In the genomic region with DNA sequence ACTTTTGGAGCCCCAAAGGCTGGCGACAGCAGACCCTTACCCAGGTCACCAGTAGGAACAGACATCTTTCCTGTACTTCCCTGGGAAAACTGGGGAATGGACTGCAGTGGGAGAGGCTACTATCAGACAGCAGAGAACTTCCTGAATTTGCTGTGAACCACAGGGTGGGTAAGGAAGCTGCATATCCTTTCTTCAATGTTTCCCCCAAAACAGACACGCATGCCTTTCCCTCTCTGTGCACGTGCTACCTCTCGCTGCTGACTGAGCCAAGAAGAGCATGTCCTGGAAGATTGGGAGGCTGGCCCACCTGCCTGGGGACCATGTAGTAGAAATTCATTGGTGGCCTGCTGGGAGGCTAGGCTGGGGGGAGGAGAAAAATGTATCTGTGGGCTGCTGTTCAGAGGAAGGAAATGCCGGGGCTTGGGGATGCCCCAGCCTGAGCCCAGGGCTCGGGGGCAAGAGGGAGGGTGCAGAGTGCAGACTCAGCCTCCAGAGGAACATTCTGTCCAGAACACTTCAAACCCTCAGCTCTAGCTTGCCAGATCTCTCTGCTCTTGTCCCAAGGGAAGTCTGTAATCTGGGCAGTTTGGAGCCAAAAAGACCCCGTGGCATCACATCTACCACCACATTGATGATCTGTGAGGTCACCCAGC, we compare ENCODE assay signal across 9 mouse cellular contexts.
DNase-seq lines count a peak whose midpoint lies in the region; ATAC-seq and TF ChIP-seq lines count a peak whose summit lies in the region.
"Had no signal": no experiment of that assay in that cellular context is flagged by ENCODE, and none has a peak within 500 bp of the region (broad histone marks: within the 10 kb centered on the region; RNA-seq: fewer than 3 reads in every experiment).

No protein-coding gene starts in this region.

- H3K36me3 ChIP-seq in testis, adult 2 months (ENCODE audit: control insufficient read depth, insufficient read depth, low read length) = no peaks in the 10 kb centered on the region
- H3K36me3 ChIP-seq in heart, embryonic 16.5 days (ENCODE audit: control insufficient read depth, insufficient read depth) = 0 out of 2 replicates have a peak, but pooled peaks cover 4% of the 10 kb centered on the region
- peaks cover 15% of the 10 kb centered on the region for H3K36me3 ChIP-seq in limb, embryonic 13.5 days
- H3K36me3 ChIP-seq in forebrain, embryonic 14.5 days (ENCODE audit: control insufficient read depth, insufficient read depth, low read length) = no peaks in the 10 kb centered on the region

- no peak for DNase-seq in testis, postnatal 10 days (ENCODE audit: low spot score)
- DNase-seq in thymus, postnatal 36 days = peak; percentile 22 to 29
- DNase-seq in left cerebral cortex, adult 8-10 months (ENCODE audit: low spot score in 2 of 2) = no peak
- DNase-seq in forebrain, embryonic 14.5 days (ENCODE audit: low spot score) = no peak
- DNase-seq in urinary bladder, adult 2 months (ENCODE audit: low spot score) = no peak

- no peak overlapping the region for H3K4me3 ChIP-seq in testis, adult 2 months (ENCODE audit: control insufficient read depth, low read depth, low read length)
- H3K4me3 ChIP-seq in heart, embryonic 16.5 days (ENCODE audit: low read length) = no peak overlapping the region
- no peak overlapping the region for H3K4me3 ChIP-seq in limb, embryonic 13.5 days
- no peak overlapping the region for H3K4me3 ChIP-seq in forebrain, embryonic 14.5 days (ENCODE audit: low read depth, low read length)

- peaks cover 5% of the 10 kb centered on the region for H3K4me1 ChIP-seq in testis, adult 2 months (ENCODE audit: control insufficient read depth, insufficient read depth, low read length)
- H3K4me1 ChIP-seq in heart, embryonic 16.5 days (ENCODE audit: control insufficient read depth, insufficient read depth, low read length) = peaks cover 75% of the 10 kb centered on the region
- peaks cover 41% of the 10 kb centered on the region for H3K4me1 ChIP-seq in limb, embryonic 13.5 days
- no peaks in the 10 kb centered on the region for H3K4me1 ChIP-seq in forebrain, embryonic 14.5 days (ENCODE audit: control insufficient read depth, insufficient read depth, low read length)

- H3K27me3 ChIP-seq in testis, adult 2 months (ENCODE audit: control insufficient read depth, insufficient read depth, low read length) = no peaks in the 10 kb centered on the region
- H3K27me3 ChIP-seq in heart, embryonic 16.5 days (ENCODE audit: control insufficient read depth, insufficient read depth, low read length) = no peaks in the 10 kb centered on the region
- no peaks in the 10 kb centered on the region for H3K27me3 ChIP-seq in limb, embryonic 13.5 days
- no peaks in the 10 kb centered on the region for H3K27me3 ChIP-seq in forebrain, embryonic 14.5 days (replicated peaks; ENCODE audit: control insufficient read depth, insufficient read depth, low read length)

- TF ChIP-seq CTCF in testis, adult 2 months (IDR thresholded peaks at IDR 0.05; ENCODE audit: control insufficient read depth, insufficient read depth, insufficient replicate concordance, low read depth, low read length) = no peak

- peak overlapping the region; percentile 40 for H3K4me2 ChIP-seq in heart, embryonic 16.5 days (ENCODE audit: low read depth, low read length)
- H3K4me2 ChIP-seq in limb, embryonic 13.5 days (replicated peaks) = no peak overlapping the region
- H3K4me2 ChIP-seq in forebrain, embryonic 14.5 days (ENCODE audit: low read length) = no peak overlapping the region

- H3K9ac ChIP-seq in heart, embryonic 16.5 days (ENCODE audit: low read length) = peak overlapping the region; percentile 64
- H3K9ac ChIP-seq in limb, embryonic 13.5 days = no peak overlapping the region
- no peak overlapping the region for H3K9ac ChIP-seq in forebrain, embryonic 14.5 days (ENCODE audit: low read length)

- no peak for TF ChIP-seq POLR2A in testis, adult 2 months (IDR thresholded peaks at IDR 0.05; ENCODE audit: control insufficient read depth, low read depth, low read length)

- ATAC-seq in heart, embryonic 16.5 days (replicated peaks; ENCODE audit: extremely low read depth, insufficient read depth, low FRiP score) = peak; percentile 44
- no peak for ATAC-seq in limb, embryonic 13.5 days (ENCODE audit: low FRiP score, low read depth)
- no peak for ATAC-seq in forebrain, embryonic 14.5 days
- ATAC-seq: midbrain, embryonic 16.5 days had no signal

- H3K27ac ChIP-seq in testis, adult 2 months (ENCODE audit: control insufficient read depth, insufficient read depth, low read depth, low read length) = peak overlapping the region; percentile 83
- peak overlapping the region; percentile 100 for H3K27ac ChIP-seq in heart, embryonic 16.5 days (ENCODE audit: low read length)
- H3K27ac ChIP-seq in limb, embryonic 13.5 days = peak overlapping the region; percentile 39; the same call in 1 of the 2 replicates
- no peak overlapping the region for H3K27ac ChIP-seq in forebrain, embryonic 14.5 days (ENCODE audit: low read depth, low read length)

- WGBS in heart, embryonic 16.5 days = 18% methylated on average over 7 of the region's 7 CpGs
- 49% methylated on average over 7 of the region's 7 CpGs for WGBS in limb, embryonic 13.5 days
- 77% methylated on average over 7 of the region's 7 CpGs for WGBS in forebrain, embryonic 14.5 days

- no peaks in the 10 kb centered on the region; the same call in 1 of the 2 replicates for H3K9me3 ChIP-seq in heart, embryonic 16.5 days (replicated peaks; ENCODE audit: control insufficient read depth, low read length)
- peaks cover 10% of the 10 kb centered on the region; the same call in 1 of the 2 replicates for H3K9me3 ChIP-seq in limb, embryonic 13.5 days
- no peaks in the 10 kb centered on the region; the same call in 1 of the 2 replicates for H3K9me3 ChIP-seq in forebrain, embryonic 14.5 days (replicated peaks; ENCODE audit: control insufficient read depth, low read length)

Comparison
In these comparisons a context has a peak if more than half of its experiments do, and no peak if none do; other contexts are left out.
1. DNase-seq: peak in thymus, postnatal 36 days (2 of 2); none in testis, postnatal 10 days (single experiment), left cerebral cortex, adult 8-10 months (0 of 2), forebrain, embryonic 14.5 days (single experiment) and urinary bladder, adult 2 months (single experiment).